Mouse (Mus musculus): Measurements from ENCODE around the gene Fgf18.

Gene Fgf18

DNA sequence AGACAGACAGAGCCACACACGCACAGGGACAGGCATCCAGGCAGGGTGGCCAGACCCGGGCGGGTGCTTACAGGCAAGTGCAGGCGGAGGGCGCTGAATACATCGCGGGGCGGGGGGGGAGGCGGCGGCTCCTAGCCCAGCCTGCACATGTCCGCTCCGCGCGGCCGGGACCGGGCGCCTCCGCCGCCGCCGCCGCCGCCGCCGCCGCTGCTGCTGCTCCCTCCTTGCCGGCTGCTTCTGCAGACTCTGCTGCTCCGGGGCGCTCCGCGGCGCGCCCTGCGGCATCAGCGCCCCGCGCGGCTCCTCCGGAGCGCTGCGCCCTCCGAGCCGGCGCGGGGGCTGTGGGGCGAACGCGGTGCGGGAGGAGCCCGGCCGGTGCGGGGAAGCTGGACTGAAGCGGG lies at the start of gene Fgf18:
Fgf18 (minus strand) TSS at position 230 of the 401 bp plus-strand sequence.
- DNase-seq (ENCODE audit: low read depth, low spot score): no peak

DNA sequence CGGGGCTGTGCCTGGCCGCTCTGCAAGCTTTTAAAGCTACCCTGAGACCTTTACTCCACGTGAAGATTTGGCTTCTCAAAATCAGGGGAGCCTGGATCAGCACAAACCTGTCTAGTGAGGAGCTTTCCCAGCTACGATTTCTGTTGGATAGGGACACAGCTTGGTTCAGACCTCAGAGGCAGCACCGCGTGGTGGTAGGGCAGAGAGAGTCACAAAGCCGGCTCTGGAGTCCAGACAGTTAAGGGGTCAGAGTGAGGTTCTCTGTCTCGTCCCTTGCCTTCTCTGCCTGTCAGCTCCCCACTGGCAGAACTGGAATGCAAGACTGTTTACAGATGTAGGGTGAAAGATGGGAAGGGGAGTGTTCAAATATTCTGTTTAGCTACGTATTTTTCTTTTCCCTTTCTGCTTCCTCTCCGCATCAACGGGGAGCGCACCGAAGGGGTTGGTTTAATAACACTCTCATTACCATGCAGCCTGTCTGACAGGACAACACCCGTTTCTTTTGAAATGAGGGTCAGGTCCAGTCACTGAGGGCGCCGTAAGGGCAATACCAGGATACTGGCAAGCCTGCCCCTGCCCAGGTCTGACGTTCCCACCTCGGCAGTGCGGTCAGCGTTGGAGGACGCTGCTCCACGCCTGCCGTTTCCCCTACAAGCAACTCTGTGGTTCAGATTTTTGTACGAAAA lies 49.4 kb upstream of the Fgf18 start:
- DNase-seq (ENCODE audit: low read depth, low spot score): no peak

DNA sequence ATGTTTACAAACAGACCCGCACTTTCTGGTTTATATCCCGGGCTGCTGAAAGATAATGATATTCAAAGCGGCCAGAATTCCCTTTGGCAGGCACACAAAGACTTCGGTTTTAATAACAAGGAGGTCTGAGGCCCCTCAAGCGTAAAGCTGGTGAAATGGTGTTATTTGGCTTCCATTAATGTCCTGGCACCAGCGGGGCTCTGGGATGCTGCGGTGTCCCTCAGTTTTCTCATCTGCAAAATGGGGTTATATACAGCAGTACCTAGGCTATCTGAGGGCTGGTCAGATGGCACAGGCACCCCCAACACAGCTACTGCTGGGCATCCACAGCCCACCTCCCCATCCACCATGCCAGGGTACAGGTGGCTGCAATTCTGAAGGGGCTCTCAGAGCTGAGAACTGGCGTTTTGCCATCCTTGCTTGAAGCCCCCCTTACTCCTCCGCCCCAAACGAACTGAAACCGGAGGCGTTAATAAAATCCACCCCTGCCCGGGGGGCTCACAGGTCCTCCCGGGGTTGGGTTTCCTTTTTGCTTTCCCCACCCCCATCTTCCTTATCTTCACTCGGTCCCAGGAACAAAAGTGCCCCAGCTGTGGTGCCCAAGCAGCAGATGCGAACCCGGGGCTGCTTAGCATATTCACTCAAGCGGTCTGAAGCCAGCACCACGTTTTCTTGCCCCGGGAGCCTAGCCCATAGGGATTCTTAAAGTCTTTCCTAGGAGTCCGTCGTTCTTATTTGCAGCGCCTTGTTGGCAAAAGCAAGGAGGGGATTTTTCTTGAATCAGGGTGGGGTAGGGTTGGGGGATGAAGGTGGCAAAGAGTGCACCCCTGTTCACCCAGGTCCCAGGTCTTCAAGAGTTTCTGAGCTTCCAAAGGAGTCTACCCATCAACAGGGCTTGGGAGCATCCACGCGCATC lies 48.6 kb upstream of the Fgf18 start:
- DNase-seq (ENCODE audit: low read depth, low spot score): no peak

DNA sequence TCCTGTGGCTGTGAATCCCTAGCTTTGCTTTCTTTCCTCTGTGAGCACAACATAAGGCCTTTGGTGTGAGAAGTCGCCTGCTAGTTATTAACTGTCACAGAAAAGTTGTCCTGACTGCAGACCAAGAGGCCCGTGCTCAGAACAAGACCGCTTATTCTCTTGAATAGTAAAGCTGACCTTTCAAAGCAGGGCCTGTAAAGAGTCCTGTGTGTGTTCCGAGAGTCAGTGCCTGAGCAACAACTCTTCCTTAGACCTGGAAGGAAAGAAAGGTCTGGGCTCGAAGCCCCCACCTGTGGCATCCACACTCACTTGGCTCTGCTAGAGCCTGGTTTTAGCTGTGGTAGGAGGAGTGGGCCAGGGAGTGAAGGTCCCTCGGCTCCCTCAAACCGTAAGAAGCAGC lies 47.9 kb upstream of the Fgf18 start:
- DNase-seq (ENCODE audit: low read depth, low spot score): no peak

DNA sequence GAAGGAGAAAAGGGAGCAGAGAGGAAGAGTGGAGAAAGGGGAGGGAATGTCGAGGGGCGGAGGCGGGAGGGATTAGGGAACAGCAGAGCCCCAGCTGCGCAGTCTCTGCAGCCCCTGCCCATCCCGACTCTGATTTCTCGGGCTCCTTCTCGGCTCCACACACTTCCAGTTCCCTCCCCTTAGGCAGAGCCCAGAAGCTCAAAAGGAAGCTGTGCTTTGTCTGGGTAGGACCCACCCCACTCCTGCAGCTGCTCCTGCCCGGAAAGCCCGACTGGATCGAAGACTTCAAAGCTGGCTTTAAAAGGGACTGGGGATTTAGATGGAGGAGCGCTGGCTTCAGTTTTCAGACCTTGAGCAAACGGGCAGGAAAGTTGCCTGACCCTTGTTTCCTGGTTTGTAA lies 46.5 kb upstream of the Fgf18 start:
- DNase-seq (ENCODE audit: low read depth, low spot score): no peak

DNA sequence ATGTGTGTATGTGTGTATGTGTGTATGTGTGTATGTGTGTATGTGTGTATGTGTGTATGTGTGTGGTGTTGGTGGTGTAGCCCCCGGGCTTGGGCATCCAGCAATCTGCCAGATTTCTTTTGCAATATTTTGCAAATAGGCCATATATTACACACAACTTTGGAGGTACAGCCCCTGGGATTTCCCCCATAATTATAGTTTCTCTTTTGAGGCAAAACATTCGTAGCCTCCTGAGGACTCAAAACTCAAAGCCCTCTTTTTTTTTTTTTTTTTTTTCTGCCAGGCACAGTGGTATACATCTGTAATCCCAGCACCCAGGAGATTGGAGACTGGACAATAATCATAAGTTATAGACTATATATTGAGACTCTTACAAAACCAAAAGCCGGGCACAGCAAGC lies 34.6 kb upstream of the Fgf18 start:
- peak; percentile 25 for DNase-seq (ENCODE audit: low read depth, low spot score)

DNA sequence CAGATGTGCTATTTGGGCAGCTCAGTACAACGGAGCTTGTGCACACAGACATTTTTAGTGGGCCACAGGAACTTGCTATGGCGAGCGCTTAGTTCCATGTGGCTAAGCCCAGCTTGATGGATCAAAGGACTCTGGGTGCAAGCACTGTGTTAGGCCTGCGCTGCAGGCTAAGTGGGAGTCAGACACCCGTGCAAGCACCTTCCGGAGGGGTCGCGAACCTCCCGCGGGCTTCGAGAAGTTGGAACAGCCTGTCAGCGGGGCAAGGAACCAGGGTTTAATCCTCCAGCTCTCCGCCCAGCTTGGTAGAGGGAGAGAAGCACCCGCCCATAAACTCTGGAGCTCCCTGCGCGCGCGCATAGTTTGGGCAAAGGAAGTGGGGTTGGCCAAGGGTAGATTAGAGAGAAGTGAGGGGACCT lies 33.5 kb upstream of the Fgf18 start:
- DNase-seq (ENCODE audit: low read depth, low spot score): no peak

DNA sequence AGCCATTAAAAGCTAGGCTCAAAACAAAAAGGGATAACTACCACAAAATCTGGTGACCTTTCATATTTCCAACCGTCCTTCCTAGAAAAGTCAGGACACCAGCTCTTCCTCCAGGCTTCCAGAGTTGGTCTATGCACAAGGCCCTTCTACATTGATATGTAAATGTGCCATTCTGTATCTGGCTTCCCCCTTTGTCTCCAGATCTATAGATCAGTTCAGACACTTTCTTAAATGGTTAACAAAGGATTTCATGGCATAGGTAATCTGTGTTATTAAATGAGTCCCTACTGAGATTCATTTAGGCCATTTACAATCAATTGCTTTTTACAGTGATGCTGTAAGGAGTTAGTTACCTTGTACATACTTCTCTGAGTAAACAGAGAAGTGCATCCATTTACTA lies 32.6 kb upstream of the Fgf18 start:
- no peak for DNase-seq (ENCODE audit: low read depth, low spot score)

DNA sequence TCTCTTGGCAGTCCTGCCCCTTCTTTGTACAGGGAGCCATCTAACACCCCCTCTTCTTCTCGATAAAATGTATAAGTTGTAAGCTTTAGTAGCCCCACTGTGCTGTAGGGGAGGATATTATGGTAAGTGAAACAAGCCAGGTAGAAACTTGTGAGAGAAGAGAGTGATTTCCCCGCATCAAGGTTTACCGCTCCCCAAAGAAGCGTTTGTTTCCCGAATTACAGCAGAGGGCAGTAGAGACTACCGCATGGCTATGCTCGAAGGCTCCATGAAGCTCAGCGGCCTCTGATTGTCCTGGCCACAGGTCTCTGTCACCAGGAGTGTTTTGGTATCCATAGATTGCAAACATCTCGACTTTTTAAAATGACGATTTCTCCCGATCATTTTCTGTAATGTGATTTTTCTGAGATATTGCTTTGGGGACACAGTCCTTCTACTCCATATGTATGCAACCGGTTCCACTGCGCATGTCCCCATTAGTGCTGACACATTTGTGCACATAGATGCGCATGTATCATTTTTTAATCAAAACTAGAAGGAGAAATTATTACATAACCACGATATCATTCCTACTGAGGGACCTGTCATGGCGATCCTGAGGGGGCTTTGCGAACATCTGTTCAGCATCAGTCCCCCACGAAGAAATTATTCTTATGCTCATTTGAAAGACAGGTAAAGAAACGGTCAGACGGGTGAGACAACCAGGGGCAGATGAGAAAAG lies 29.5 kb upstream of the Fgf18 start:
- peak; percentile 61 for DNase-seq (ENCODE audit: low read depth, low spot score)

DNA sequence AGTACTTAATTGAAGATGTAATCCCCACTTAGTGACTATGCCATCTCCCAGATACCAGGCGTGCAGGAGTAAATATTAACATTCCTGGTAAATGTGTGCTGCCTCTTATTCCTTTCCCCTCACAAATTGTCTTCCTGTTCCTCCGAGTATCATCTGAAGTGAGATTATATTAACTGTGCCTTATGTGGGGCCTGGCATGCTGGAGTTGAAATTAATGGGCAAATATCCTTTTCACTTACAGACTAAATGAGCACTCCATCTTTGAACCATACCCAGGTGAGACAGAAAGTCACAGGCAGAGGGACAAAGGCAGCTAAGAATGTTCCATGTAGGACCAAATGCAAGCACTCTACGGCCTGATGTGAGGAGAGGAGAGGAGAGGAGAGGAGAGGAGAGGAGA lies 28.6 kb upstream of the Fgf18 start:
- DNase-seq (ENCODE audit: low read depth, low spot score): no peak

DNA sequence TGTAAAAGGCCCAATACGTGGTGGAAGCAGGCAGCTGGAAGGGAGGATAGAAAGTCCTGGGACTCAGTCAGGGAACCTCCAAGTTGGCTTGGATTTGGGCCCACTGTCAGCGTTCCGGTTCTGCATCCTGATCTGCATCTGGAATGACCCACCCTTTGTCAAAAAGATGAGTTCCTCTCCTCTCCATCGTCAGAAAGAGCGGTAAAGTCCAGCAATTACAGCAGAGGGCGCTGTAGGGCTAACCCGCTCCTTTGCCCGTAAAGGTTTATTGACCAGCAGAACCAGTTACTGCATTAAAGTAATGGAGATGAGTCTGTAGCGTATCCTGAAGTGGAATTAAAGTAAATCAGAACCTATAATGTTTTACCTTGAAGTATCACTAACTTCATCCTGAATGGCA lies 23.3 kb upstream of the Fgf18 start:
- peak; percentile 64 for DNase-seq (ENCODE audit: low read depth, low spot score)

DNA sequence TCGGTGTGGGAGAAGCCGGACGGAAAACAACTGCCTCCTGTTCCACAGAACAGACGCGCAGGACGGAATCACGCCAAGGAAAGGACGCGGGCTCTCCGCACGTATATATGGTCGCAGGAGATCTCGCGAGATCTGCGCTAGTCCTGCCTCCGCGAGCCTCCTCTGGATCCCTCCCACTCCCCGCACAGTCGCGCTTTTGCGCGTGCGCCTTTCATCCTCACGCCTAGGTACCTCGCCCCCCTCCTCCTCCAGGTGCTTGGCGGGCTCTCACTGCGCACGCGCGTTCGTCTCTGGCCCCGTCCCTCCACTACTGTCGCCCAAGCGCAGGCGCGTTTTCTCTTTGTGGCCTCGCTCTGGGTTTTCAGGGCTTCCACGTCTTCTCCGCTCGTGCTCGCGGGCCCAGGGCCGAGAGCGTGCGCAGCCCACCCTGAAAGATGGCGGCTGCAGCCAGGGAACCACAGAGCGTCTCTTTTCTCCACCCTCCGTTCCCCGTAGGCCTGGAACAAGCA lies 15.9 kb upstream of the Fgf18 start, which contains the start of gene Npm1:
Npm1 (minus strand) TSS at position 209 of the 509 bp plus-strand sequence.
- peak; percentile 100 for DNase-seq (ENCODE audit: low read depth, low spot score)

DNA sequence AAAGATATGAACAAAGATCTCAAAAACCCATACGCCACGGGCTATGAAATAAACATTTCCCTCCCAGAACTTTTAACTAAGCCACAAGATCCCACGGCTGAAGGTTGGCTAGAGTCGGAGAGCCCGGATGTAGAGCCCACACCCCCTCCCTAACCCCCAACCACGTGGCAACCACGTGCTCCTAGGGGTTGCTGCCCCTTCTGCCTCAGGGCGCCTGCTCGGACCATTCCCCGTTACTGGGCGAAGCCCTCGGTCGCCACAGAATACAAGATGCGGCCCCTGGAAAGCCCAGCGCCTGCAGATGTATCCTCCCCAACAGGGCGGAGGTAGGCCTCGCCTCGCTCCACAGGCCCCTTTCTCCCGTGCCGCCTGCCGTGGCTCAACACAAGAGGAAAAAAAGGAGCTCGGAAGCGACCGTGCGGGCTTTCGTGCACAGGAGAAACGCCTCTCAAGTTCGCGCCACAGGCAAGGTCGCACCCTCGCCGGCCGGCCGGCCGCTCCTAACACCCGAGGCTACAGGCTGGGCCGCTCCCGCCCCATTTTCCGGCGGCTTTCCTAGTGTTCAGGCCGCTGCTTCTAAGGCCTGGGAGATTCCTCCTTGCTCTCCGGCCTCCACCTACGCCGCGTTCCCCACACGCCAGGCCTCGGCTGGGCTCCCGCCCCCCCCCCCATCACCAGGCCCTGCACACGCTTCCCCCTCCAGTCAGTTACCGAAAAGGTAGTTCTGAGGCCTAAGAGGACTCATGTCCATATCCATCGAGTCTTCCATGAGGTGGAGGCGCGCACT lies 15.2 kb upstream of the Fgf18 start:
- DNase-seq (ENCODE audit: low read depth, low spot score): peak; percentile 82

DNA sequence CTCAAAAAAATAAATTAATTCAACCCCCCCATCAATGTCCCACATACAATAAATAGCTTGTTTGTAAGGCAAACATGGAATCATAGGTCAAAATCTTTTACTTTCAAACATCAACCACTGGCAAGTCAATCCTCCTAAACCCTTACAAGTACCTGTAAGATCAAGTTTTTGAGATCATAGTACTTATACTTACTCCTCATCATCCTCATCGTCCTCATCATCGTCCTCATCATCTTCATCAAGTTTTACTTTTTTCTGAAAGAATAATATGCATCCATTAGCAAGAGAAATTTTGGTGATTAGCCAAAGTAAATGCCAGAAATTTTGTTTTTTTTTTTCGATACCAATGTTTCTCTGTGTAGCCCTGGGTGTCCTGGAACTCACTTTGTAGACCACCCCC lies 12.5 kb upstream of the Fgf18 start:
- DNase-seq (ENCODE audit: low read depth, low spot score): no peak

DNA sequence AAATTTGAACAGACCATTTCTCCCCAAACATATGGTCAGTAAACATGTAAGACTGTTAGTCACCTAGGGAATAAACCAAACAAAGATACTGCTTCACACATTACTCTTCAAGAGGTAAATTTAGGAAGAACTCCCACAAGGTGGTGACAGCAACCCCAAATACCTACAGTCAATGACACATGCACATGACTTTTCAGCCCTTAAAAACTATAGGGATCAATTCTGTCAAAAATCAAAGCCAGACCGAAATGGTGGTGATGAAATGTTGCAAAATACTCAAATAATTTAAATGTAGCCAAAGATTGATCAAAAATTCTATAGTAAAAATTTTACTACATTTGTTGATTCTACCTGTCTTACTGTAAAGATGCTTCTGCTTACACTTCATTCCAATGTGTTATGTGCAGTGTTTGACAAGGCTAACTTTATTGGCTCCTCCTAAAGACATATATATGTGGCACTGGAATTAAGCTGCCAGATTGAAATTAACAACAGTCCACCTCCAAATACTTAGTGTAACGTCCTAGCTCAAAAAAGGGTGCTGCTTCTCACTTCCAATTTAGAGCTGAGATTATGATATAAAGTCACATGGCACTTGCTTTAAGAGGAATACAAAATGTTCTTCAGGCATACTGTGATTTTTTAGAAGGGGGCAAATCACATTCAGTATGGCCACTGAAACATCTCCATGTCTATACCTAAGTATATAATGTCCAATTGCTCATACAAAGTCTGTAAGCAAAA lies 10.4 kb upstream of the Fgf18 start:
- no peak for DNase-seq (ENCODE audit: low read depth, low spot score)

DNA sequence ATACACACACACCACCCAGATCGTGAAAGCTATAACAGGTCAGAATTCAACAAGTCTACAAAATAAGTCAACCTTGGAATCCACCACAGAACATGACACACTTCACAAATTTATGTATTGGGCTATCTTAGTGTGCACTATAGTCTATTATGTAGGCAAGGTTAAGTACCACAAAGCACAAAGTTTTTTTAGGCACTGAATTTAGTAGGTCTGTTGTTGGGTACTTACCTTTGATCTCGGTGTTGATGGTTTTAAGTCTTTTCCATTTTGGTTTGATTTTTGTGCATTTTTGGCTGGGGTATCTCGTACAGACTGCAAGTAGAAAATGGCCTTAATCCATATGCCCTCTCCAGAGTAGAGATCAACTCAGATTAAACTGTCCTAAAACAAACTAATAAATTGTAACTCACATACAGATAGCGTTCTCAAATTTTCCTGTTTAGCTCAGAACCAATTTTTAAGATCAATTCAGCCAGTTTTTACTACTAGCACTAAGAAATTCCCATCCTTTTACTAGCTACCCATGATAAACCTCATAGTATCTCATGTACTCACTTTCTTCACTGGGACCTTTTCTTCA lies 9.3 kb upstream of the Fgf18 start:
- DNase-seq (ENCODE audit: low read depth, low spot score): no peak

DNA sequence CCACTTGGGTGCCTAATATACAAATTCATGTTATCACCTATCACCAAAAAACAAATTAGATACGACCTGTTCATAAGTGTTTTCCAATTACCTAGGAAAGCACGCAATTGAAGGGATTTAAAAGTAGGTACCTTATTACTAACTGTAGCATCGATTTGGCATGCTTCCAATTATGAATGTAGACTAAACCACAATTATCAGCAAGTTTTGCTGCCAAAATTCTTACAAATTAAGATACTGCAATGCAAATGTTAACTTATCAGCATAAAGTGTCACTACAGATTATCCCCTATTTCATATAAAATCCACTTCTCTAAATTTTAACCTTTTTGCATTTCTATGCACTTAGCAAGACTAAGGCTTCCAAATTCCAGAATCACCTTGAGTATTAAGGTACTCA lies 7.3 kb upstream of the Fgf18 start:
- no peak for DNase-seq (ENCODE audit: low read depth, low spot score)

DNA sequence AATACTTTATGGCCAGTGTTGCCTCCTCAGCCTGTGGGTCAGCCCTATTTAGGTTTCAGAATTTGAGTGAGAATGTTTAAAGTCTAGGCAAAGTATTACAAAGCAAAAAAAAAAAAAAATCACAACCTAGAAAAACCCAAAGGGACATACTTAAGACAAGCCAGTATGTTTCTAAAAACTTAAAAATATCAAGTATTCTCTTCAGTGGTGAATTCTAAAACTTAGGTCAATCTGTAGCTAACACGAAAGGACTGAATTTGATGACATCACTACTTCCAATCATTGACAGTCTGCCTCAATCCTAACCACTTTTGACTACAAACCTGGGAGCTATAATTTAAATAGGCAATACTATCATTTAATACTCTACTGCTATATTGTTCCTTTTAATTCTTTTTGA lies 5.8 kb upstream of the Fgf18 start:
- no peak for DNase-seq (ENCODE audit: low read depth, low spot score)

DNA sequence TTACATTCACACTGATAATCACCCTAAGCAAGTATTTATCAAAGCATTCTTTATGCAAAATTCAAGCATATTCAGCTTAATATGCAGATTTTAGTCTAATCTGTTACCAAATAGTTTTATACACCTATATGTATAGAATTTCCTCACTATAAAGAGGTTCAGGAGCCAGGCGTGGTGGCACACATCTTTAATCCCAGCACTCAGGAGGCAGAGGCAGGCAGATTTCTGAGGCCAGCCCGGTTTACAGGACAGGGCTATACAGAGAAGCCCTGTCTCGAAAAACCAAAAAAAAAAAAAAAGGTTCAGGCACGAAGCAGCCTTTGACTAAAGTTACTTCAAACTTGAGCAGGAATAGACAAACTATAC lies 4.6 kb upstream of the Fgf18 start:
- no peak for DNase-seq (ENCODE audit: low read depth, low spot score)

DNA sequence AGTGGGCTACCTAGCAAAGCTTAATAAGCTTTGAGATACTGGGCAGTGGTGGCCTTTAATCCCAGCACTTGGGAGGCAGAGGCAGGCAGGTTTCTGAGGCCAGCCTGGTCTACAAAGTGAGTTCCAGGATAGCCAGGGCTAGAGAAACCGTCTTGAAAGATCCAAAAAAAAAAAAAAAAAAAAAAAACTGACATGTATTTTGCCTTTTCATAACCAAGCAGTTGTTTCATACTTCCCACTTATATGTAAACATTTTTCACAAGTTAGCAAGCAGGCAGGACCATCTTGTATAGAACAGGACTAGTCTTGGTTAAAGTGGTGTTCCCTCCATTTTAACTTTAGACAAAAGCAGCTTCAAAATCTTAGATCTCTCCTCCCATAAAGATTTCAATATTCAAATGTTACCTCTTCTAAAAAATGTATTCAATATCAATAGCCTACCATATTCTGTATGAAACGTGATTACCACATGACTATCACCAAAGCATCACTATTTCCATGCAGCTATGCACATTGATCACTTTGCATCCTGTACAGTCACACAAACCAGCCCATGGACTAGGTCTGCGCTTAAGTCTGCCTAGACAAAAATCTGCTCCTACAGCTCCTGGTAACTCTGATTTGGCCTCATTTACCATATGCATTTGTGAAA lies 4.1 kb upstream of the Fgf18 start:
- DNase-seq (ENCODE audit: low read depth, low spot score): no peak
